Mouse (Mus musculus) intestine, embryonic 15.5 days (tissue): ENCODE measurements around the gene Spsb1. TPM values are rescaled to one million over a fixed set of nuclear protein-coding genes. Genes with fewer than 3 reads are reported as not detected.

ENCODE experiments used
- ATAC-seq: fragments of 200-750 bp; cut with Nextera tagmentation; 2 replicates; pipeline ENCODE4 v1.8.0; 2017; ENCODE audit warnings: moderate TSS enrichment, moderate library complexity
- H3K27ac ChIP-seq: fragments of 300-500 bp; sonication (generic); 2 replicates; pipeline ENCODE4 v1.5.1; 2015; ENCODE audit warnings: mild to moderate bottlenecking, inconsistent platforms
- H3K27me3 ChIP-seq: fragments of 300-500 bp; sonication (generic); replicated peaks from 2 replicates; pipeline ENCODE4 v1.6.1; 2015; ENCODE audit warnings: inconsistent platforms
- H3K36me3 ChIP-seq: fragments of 300-500 bp; sonication (generic); 2 replicates; pipeline ENCODE4 v1.6.1; 2015; ENCODE audit warnings: inconsistent platforms
- H3K4me1 ChIP-seq: fragments of 300-500 bp; sonication (generic); replicated peaks from 2 replicates; pipeline ENCODE4 v1.6.1; 2015; ENCODE audit warnings: inconsistent platforms
- H3K4me2 ChIP-seq: fragments of 300-500 bp; sonication (generic); replicated peaks from 2 replicates; pipeline ENCODE4 v1.6.1; 2015; ENCODE audit warnings: mild to moderate bottlenecking, inconsistent platforms
- H3K4me3 ChIP-seq: fragments of 300-500 bp; sonication (generic); replicated peaks from 2 replicates; pipeline ENCODE4 v1.5.1; 2015; ENCODE audit warnings: inconsistent platforms
- H3K9ac ChIP-seq: fragments of 300-500 bp; sonication (generic); 2 replicates; pipeline ENCODE4 v1.6.1; 2015; ENCODE audit warnings: inconsistent platforms
- H3K9me3 ChIP-seq: fragments of 300-500 bp; sonication (generic); 2 replicates; pipeline ENCODE4 v1.6.1; 2016; ENCODE audit warnings: inconsistent platforms
- WGBS: fragments of 180-500 bp; shearing (Covaris S2); methylation state at CpG from one replicate; pipeline ENCODE4 v1.1.7; 2015; 5-methylcytosine and 5-hydroxymethylcytosine counted together
- polyA plus RNA-seq: library from polyadenylated mRNA; unstranded; fragments of >200 nt; fragmentation: Nextera tagmentation; extraction: Ambion mirVana; gene quantifications from 2 replicates; pipeline ENCODE4 v1.2.1, GENCODE M21; 2015

Gene Spsb1
- polyA plus RNA-seq, 1 experiment from 2014 or later: 18.2 TPM

DNA sequence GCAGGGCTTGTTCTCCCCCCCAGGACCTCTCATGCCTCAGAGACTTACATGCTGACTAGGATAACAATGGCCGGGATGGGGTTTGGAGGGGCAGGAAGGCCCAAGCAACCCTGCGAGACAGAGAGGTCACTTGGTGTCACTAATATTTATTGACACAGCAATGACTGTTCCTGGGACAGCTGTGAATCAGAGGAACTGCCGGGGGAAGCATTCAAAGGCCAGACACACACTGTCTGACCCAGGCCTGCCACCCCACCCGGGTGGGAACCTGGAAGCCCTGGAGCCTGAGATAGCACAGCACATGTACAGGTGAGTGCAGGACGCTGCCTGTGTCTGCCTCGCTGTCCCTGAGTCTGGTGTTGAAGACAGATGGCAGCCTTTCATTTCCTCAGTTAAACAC lies 79.5 kb downstream of the Spsb1 start:
- no peak overlapping the region for H3K4me2 ChIP-seq
- no peaks in the 10 kb centered on the region for H3K36me3 ChIP-seq
- H3K9ac ChIP-seq: no peak overlapping the region
- H3K27me3 ChIP-seq: no peaks in the 10 kb centered on the region
- H3K4me3 ChIP-seq: no peak overlapping the region
- peaks cover 23% of the 10 kb centered on the region for H3K4me1 ChIP-seq
- no peaks in the 10 kb centered on the region for H3K9me3 ChIP-seq
- no peak overlapping the region for H3K27ac ChIP-seq
- ATAC-seq: no peak
- WGBS: 33% methylated on average over 6 of the region's 6 CpGs

- WGBS: 60% methylated on average over 6 of the region's 6 CpGs
- Histone ChIP-seq H3K4me3 (no peak overlapping the region), H3K9ac (no peak overlapping the region), H3K27ac (no peak overlapping the region), H3K4me2 (no peak overlapping the region), H3K27me3 (no peaks in the 10 kb centered on the region), H3K9me3 (no peaks in the 10 kb centered on the region), H3K36me3 (no peaks in the 10 kb centered on the region), H3K4me1 (peaks cover 20% of the 10 kb centered on the region)
- no peak for ATAC-seq
Observed at GRCm38 (mm10) chr4:149872236-149872635, 82.6 kb downstream of the Spsb1 start.

GRCm38 (mm10) chr4:149871582-149871981 lies 83.3 kb downstream of the Spsb1 start:
- Histone ChIP-seq H3K4me2 (no peak overlapping the region), H3K27ac (no peak overlapping the region), H3K4me1 (peaks cover 14% of the 10 kb centered on the region), H3K9ac (no peak overlapping the region), H3K36me3 (no peaks in the 10 kb centered on the region), H3K27me3 (no peaks in the 10 kb centered on the region), H3K9me3 (no peaks in the 10 kb centered on the region), H3K4me3 (no peak overlapping the region)
- WGBS: 67% methylated on average over 7 of the region's 7 CpGs
- no peak for ATAC-seq

DNA sequence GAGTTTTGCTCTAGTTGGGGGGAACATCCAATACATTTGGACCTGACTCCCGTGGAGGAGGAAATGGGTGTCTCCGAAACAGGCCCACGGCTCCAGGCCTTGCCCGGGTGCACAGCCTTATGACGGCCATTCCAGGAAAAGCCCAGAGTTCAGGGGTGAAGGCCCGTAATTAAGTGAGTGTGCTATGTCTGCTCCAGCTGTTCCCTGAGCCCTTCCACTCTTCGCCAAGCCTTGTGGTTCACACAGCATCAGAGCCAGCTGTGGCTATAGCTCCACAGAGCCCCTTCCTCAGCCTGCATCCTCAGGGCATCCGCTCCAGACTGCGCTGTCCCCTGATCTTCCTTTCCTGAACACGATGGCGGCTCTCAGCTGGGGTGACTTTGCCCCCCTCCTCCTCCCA lies 83.8 kb downstream of the Spsb1 start:
- no peaks in the 10 kb centered on the region for H3K36me3 ChIP-seq
- WGBS: 62% methylated on average over 11 of the region's 11 CpGs
- peaks cover 8% of the 10 kb centered on the region for H3K4me1 ChIP-seq
- H3K9ac ChIP-seq: no peak overlapping the region
- ATAC-seq: no peak
- H3K4me3 ChIP-seq: no peak overlapping the region
- H3K27ac ChIP-seq: no peak overlapping the region
- no peaks in the 10 kb centered on the region for H3K27me3 ChIP-seq
- H3K9me3 ChIP-seq: no peaks in the 10 kb centered on the region
- H3K4me2 ChIP-seq: no peak overlapping the region

GRCm38 (mm10) chr4:149870412-149870811 lies 84.4 kb downstream of the Spsb1 start:
- Histone ChIP-seq H3K4me1 (0 out of 2 replicates have a peak, but pooled peaks cover 6% of the 10 kb centered on the region), H3K9me3 (no peaks in the 10 kb centered on the region)
- no peak for ATAC-seq

GRCm38 (mm10) chr4:149868725-149869124 lies 86.1 kb downstream of the Spsb1 start:
- Histone ChIP-seq H3K27ac (no peak overlapping the region), H3K36me3 (no peaks in the 10 kb centered on the region), H3K4me3 (no peak overlapping the region), H3K4me2 (no peak overlapping the region), H3K9me3 (no peaks in the 10 kb centered on the region), H3K4me1 (peaks cover 9% of the 10 kb centered on the region; the same call in 1 of the 2 replicates), H3K27me3 (no peaks in the 10 kb centered on the region), H3K9ac (no peak overlapping the region)
- WGBS: 78% methylated on average over 14 of the region's 14 CpGs
- ATAC-seq: no peak

More at GRCm38 (mm10) chr4:149870412-149870811, 84.4 kb downstream of the Spsb1 start:
- no peak overlapping the region for H3K27ac ChIP-seq
- no peak overlapping the region for H3K4me3 ChIP-seq
- H3K4me2 ChIP-seq: no peak overlapping the region
- H3K36me3 ChIP-seq: no peaks in the 10 kb centered on the region
- H3K9ac ChIP-seq: no peak overlapping the region
- no peaks in the 10 kb centered on the region for H3K27me3 ChIP-seq

DNA sequence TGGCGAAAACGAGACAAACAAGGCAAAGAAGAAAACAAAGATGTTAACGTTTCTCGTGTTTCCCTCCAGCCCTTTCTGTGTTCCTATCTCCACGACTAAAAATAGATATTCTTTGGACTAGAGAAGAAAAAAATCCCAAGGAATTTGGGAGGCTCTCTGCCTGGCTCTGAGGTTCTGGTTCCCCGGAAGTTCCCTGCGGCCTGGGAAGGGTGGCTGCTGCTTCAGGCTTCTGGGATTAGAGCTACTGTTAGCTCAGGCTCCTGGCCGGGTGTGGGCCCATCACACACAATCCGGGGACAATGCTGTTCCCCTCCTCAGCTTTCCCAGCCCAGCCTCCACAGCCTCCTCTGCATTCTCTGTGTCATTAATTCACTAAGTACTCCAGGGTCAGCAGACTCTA lies 86.8 kb downstream of the Spsb1 start:
- Histone ChIP-seq H3K27me3 (no peaks in the 10 kb centered on the region), H3K9me3 (no peaks in the 10 kb centered on the region), H3K4me2 (no peak overlapping the region), H3K9ac (no peak overlapping the region), H3K4me1 (peaks cover 9% of the 10 kb centered on the region; the same call in 1 of the 2 replicates), H3K4me3 (no peak overlapping the region), H3K36me3 (no peaks in the 10 kb centered on the region), H3K27ac (no peak overlapping the region)
- no peak for ATAC-seq
- 52% methylated on average over 9 of the region's 9 CpGs for WGBS

- H3K4me1 ChIP-seq: peaks cover 9% of the 10 kb centered on the region; the same call in 1 of the 2 replicates
- no peak overlapping the region for H3K27ac ChIP-seq
- 67% methylated on average over 4 of the region's 4 CpGs for WGBS
- no peaks in the 10 kb centered on the region for H3K36me3 ChIP-seq
- no peak overlapping the region for H3K4me3 ChIP-seq
- H3K27me3 ChIP-seq: no peaks in the 10 kb centered on the region
- H3K4me2 ChIP-seq: no peak overlapping the region
- ATAC-seq: no peak
- H3K9me3 ChIP-seq: no peaks in the 10 kb centered on the region
- no peak overlapping the region for H3K9ac ChIP-seq
Observed at GRCm38 (mm10) chr4:149867351-149867750, 87.5 kb downstream of the Spsb1 start.

DNA sequence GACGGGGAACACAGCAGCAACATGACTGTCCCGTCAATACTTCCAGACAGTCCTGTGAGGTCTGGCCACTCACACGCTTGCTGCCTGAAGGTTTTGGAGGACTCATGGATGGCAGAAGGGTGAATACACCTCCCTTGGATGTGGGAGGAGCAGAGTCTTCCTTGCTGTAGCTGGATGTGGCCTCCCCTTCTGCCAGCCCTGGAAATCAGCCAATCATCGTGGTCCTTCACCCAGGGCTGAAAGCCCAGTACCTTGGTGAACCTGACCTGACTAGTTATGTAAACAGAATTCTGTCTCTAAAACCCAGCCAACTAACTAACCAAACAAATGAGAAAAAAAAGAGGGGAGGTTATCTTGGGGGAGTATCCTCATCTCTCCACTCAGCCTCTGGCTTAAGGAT lies 90.4 kb downstream of the Spsb1 start:
- WGBS: 68% methylated on average over 4 of the region's 4 CpGs
- Histone ChIP-seq H3K27ac (no peak overlapping the region), H3K4me2 (no peak overlapping the region), H3K4me1 (peaks cover 9% of the 10 kb centered on the region; the same call in 1 of the 2 replicates), H3K36me3 (no peaks in the 10 kb centered on the region), H3K9ac (no peak overlapping the region), H3K9me3 (no peaks in the 10 kb centered on the region), H3K27me3 (no peaks in the 10 kb centered on the region), H3K4me3 (no peak overlapping the region)
- no peak for ATAC-seq

- 76% methylated on average over 9 of the region's 9 CpGs for WGBS
- no peaks in the 10 kb centered on the region for H3K36me3 ChIP-seq
- no peak overlapping the region for H3K4me3 ChIP-seq
- H3K4me2 ChIP-seq: no peak overlapping the region
- H3K27ac ChIP-seq: no peak overlapping the region
- no peak overlapping the region for H3K9ac ChIP-seq
- H3K27me3 ChIP-seq: no peaks in the 10 kb centered on the region
- H3K4me1 ChIP-seq: peaks cover 9% of the 10 kb centered on the region; the same call in 1 of the 2 replicates
- no peak for ATAC-seq
- no peaks in the 10 kb centered on the region for H3K9me3 ChIP-seq
Observed at GRCm38 (mm10) chr4:149863522-149863921, 91.3 kb downstream of the Spsb1 start.

GRCm38 (mm10) chr4:149860393-149860792 lies 94.5 kb downstream of the Spsb1 start:
- no peaks in the 10 kb centered on the region for H3K36me3 ChIP-seq
- H3K9me3 ChIP-seq: no peaks in the 10 kb centered on the region
- no peak overlapping the region for H3K4me3 ChIP-seq
- H3K4me1 ChIP-seq: peaks cover 7% of the 10 kb centered on the region; the same call in 1 of the 2 replicates
- 57% methylated on average over 6 of the region's 6 CpGs for WGBS
- no peak for ATAC-seq
- no peak overlapping the region for H3K9ac ChIP-seq
- H3K4me2 ChIP-seq: no peak overlapping the region
- no peak overlapping the region for H3K27ac ChIP-seq
- no peaks in the 10 kb centered on the region for H3K27me3 ChIP-seq

GRCm38 (mm10) chr4:149858584-149858983 lies 96.3 kb downstream of the Spsb1 start:
- no peak overlapping the region for H3K4me2 ChIP-seq
- no peaks in the 10 kb centered on the region for H3K9me3 ChIP-seq
- no peak overlapping the region for H3K4me3 ChIP-seq
- no peaks in the 10 kb centered on the region for H3K27me3 ChIP-seq
- no peak overlapping the region for H3K27ac ChIP-seq
- ATAC-seq: no peak
- 58% methylated on average over 8 of the region's 8 CpGs for WGBS
- peaks cover 13% of the 10 kb centered on the region for H3K4me1 ChIP-seq
- no peaks in the 10 kb centered on the region for H3K36me3 ChIP-seq
- H3K9ac ChIP-seq: no peak overlapping the region

DNA sequence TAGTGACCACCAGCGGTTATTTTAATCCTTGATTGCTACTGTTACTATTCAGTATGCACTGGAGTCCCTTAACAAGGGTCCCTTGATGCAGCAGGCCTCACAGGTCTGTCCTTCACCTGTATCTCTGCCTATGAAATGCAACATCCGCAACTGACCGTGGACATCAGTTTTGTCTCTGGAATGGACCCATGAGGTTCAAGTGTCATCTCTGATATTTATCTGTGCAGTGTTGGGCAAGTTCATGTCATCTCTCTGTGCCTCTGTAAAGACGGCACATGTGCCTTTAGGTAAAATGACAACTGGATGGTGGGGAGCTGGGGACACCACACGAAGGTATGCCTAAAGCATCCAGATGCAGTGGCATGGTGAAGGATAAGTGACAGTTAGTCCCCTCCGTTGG lies 96.7 kb downstream of the Spsb1 start:
- 78% methylated on average over 6 of the region's 6 CpGs for WGBS
- H3K9ac ChIP-seq: no peak overlapping the region
- no peak overlapping the region for H3K4me2 ChIP-seq
- H3K27me3 ChIP-seq: no peaks in the 10 kb centered on the region
- H3K4me3 ChIP-seq: no peak overlapping the region
- no peaks in the 10 kb centered on the region for H3K36me3 ChIP-seq
- ATAC-seq: no peak
- H3K27ac ChIP-seq: no peak overlapping the region
- H3K4me1 ChIP-seq: peaks cover 13% of the 10 kb centered on the region
- no peaks in the 10 kb centered on the region for H3K9me3 ChIP-seq
